Mouse (Mus musculus) liver, embryonic 14.5 days (tissue): ENCODE data around the gene Ginm1.

ENCODE experiments used
- CTCF ChIP-seq: IDR thresholded peaks from 2 replicates; pipeline ENCODE4 v1.5.1; 2016; ENCODE audit warnings: antibody characterized with exemption, low read depth, control low read depth
- EP300 ChIP-seq: IDR thresholded peaks from 2 replicates; pipeline ENCODE4 v1.6.1; 2016; ENCODE audit warnings: antibody characterized with exemption, low read depth

DNA sequence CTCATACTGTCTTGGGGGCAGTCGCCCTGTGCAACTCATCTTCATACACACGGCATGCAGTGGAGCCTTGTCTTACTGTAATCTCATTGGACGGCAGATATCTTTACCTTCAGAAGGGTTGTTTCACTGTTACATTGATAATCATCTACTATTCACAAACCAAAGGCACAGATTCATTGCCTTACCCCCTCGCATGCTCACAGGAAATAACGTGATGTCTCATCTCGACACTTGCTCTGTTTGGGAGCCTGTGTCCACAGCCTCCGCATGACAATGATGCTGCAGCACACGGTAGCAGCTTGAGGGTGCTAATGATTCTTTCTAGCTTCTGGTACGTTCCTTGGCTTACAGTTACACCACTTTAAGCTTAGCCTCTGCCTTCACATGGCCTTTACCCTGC is 33.5 kb upstream of the Ginm1 start:
- TF ChIP-seq CTCF (no peak), EP300 (no peak)
